Mouse (Mus musculus) lung, postnatal 0 days (tissue): ENCODE results near the gene Uspl1.

Experiments
- CTCF ChIP-seq: IDR thresholded peaks from 2 replicates; pipeline ENCODE4 v1.5.1; 2016; ENCODE audit warnings: antibody characterized with exemption, mild to moderate bottlenecking
- EP300 ChIP-seq: IDR thresholded peaks from 2 replicates; pipeline ENCODE4 v1.6.1; 2016; ENCODE audit warnings: antibody characterized with exemption, mild to moderate bottlenecking, control low read depth

DNA sequence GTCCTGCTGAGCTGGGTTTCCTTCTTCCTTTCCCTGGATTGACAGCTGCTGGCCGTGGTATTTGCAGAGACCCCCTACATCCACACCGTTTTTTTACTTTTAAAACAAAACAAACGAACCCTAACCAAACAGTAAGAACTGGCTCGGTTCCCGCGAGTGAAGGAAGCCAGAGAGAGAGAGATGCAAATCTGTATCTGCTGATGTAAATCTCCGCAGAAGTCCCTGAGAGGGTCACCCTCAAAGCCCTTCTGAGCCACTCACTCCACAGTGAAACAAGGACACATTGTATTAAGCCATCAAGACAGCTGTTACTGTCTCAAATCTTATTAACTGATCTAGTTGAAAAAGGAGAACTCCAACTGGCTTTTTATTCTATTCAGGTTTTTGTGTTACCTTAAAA is 40.5 kb downstream of the Uspl1 start:
- no peak for TF ChIP-seq CTCF
- TF ChIP-seq EP300 = no peak
